Mouse (Mus musculus) ovary, adult 10 weeks (tissue): ENCODE results near the gene Klhl15. TPM values are rescaled to one million over a fixed set of nuclear protein-coding genes. Genes with fewer than 3 reads are reported as not detected.

Experiments used
- polyA plus RNA-seq: library from polyadenylated mRNA; stranded (reverse); fragments of 350-450 nt; fragmentation: Illumina TruSeq; extraction: RNeasy Lipid Tissue Mini Kit (QIAGEN cat#74804); gene quantifications from one replicate; pipeline ENCODE4 v1.2.3, GENCODE M21; 2014

Gene Klhl15
- polyA plus RNA-seq: 25.4 TPM

GRCm38 (mm10) chrX:94234532-94235189 lies at the start of gene Klhl15:
Gene Klhl15, plus strand, starts transcription at chrX:94234599.

GRCm38 (mm10) chrX:94212597-94213321 lies 21.6 kb upstream of the Klhl15 start, which contains the start of gene Eif2s3x:
Gene Eif2s3x, minus strand, starts transcription at chrX:94212862.

Other genes starting within 250 kb of the Klhl15 start
- gene Zfx, start 110.9 kb upstream of the Klhl15 start, polyA plus RNA-seq: 101 TPM
- 368 TPM for gene Eif2s3x, start 21.7 kb upstream of the Klhl15 start, polyA plus RNA-seq
- gene Fam90a1b, start 132.2 kb downstream of the Klhl15 start, polyA plus RNA-seq: not detected
- gene Apoo, start 132.5 kb downstream of the Klhl15 start, polyA plus RNA-seq: 161 TPM